Mouse (Mus musculus): ENCODE results near the gene Prx.

The Prx gene

DNA sequence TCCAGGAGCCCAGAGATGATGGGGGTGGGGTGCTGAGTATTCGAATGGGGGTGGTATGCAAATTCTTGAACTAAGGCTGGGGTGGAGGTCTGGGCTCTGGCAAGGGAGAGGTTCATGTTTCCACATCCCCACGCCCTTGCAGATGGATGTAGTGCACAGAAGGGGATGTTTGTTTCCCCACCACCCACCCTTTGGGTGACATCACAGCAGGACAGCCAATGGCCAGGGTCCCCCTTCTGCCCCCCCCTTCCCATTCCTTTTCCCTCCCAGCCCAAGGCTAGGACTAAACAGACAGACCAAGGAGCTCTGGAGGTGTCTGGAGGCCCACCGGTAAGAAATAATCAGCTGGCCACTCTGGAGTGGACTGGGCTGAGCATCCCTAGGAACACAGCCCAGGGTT lies at the start of gene Prx:
Prx (plus strand) TSS at position 289 of the 400 bp plus-strand sequence.
- DNase-seq (ENCODE audit: low spot score): no peak

DNA sequence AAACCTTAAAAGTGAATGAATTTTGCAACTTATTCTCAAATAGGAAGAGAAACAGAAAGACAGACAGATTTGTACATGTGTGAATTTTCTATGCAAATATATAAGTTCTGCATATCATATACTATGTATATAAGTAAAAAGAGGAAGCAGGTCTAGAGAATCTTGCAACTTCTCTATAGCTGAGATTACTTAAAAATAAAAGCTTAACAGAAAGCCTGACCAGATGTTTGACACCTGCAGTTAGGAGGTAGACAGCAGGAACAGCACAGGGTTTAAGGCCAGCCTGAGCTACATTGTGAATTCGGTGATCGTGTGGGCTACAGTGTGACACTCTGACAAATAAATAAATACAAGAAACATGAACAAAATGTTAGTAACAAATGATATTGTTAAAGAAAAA lies 47.8 kb upstream of the Prx start:
- DNase-seq (ENCODE audit: low spot score): no peak

DNA sequence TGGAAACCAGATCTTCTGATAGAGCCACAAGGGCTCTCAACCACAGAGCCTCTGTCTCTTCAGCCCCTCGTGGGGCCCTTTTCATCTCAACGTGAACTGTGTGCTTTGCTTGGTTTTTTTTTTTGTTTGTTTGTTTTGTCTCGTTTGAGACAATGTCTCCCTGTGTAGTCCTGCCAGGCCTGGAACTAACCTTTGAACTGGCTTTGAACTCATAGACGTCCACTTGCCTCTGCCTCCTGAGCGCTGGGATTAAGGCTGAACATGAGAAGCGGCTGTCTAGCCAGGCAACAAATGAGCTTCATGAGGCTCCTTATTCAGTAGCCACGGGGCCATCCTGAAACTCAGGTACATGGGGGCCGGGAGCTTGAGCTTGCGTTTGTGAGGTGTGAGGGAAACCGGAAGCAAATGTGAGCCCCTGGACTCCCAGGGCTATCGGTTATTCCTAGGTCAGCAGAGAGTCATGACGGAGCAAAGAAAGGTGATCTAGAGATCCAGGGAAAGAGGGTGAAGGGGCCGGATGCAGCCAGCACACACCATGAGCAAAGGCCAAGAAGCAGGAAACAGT lies 46.8 kb upstream of the Prx start:
- no peak for DNase-seq (ENCODE audit: low spot score)

DNA sequence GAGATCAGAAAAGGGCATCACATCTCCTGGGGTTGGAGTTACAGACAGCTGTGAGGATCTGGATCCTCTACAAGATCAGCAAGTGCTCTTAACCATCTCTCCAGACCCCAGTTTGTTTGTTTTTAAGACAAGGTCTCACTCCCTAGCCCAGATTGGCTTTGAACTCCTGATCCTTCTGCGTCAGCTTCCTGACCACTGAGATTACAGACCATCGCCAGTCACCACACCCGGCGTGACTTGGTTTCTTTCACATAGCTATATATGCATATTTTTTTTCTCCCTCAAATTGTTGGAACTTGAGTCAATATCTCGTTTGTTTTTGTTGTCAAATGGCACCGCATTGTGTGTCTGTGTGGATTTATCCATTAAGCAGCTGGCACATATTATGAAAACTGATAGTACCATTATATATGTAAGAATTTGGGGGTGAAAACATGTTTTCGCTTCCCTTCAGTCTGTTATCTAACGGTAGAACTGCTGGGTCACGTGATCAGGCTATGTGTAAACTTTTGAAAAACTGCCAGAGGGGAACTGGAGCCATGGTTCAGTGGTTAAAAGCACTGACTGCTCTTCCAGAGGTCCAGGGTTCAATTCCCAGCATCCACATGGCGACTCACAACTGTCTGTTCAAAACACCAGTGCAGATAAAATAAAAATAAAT lies 44.5 kb upstream of the Prx start:
- DNase-seq (ENCODE audit: low spot score): no peak

DNA sequence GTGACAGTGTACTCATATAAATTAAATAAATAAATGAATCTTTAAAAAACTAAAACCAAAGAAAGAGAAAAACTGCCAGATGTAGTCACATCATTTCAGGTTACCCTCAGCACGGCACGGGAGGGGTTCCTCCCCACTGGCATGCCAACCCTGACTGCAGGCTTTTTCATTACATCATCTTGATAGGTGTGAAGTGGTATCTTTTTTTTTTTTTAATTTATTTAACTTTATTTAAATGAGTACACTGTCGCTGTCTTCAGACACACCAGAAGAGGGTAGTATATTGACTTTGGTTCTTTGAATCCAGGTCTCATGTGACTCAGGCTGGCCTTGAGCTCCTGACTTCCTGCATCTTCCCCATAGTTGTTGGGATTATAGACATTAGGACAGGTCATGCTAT lies 43.9 kb upstream of the Prx start:
- no peak for DNase-seq (ENCODE audit: low spot score)

DNA sequence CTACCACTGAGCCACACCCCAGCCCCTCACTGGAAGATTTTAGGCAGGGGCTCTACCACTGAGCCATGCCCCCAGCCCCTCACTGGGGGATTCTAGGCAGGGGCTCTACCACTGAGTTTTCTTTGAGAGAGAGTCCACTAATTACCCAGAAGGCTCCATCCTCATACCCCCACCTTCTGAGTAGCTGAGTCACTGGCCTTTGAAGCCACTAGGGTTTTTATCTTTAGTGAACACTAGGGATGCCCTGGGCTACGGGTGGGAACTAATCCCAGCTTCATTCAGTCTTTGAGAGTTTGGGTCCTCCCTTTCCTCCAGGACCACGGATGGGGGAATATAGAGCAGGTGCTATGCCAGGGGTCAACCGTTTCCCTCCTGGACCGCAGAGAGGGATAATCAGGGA lies 40.5 kb upstream of the Prx start:
- no peak for DNase-seq (ENCODE audit: low spot score)

DNA sequence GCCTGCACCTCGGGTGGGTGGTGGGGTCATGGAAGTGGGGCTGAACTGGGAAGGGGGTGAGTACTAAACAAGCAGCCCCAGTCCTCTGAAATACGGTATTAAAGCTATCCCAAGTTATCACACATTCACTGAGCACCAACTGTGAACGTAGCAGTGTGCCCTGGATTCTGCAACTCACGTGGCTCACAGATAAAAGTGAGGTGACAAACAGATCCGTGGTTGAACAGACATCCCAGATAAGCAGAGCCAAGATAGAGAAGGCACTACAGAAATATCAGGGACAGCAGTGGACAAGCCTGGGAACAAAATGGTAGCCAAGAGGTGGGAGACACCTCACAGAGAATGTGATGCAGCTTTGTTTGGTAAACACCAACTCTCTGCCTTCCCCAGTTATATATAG lies 39.5 kb upstream of the Prx start:
- DNase-seq (ENCODE audit: low spot score): no peak

DNA sequence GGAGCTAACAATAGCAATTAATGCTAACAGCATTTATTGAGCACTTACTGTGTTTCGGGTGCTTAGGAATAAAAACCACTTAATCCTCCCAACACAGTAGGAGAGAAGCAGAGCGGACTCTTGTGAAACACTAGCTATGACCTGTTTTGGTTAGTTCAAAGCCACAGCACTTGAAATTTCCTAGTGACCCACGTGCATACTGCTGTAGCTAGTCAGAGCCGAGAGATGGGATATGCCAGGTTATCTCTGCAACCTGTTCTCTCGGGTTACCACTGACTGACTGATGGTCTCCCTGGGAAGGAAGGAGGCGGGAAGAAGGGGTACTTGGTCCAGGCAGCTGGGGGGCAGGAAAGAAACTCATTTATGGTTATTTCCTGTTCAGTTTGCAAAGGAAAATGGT lies 38.6 kb upstream of the Prx start:
- DNase-seq (ENCODE audit: low spot score): no peak

DNA sequence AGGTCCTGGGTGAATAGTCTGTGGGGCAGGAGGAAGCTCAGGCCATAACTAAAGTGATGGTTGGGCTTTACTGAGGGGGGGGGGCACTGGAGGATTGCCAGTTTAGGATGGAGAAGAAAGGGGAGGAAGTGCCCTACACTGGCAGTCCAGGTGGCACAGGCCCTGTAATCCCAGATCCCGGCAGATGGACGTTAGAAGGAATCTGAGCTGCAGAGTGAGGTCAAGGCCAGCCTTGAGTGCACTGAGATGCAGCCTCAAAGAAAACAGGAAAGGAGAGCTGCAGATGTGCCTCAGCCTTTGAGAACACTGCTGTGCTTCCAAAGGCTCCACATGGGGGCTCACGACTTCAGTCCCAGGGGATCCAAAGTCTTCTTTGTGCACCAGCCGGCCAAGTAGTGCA lies 31.5 kb upstream of the Prx start:
- DNase-seq (ENCODE audit: low spot score): no peak

DNA sequence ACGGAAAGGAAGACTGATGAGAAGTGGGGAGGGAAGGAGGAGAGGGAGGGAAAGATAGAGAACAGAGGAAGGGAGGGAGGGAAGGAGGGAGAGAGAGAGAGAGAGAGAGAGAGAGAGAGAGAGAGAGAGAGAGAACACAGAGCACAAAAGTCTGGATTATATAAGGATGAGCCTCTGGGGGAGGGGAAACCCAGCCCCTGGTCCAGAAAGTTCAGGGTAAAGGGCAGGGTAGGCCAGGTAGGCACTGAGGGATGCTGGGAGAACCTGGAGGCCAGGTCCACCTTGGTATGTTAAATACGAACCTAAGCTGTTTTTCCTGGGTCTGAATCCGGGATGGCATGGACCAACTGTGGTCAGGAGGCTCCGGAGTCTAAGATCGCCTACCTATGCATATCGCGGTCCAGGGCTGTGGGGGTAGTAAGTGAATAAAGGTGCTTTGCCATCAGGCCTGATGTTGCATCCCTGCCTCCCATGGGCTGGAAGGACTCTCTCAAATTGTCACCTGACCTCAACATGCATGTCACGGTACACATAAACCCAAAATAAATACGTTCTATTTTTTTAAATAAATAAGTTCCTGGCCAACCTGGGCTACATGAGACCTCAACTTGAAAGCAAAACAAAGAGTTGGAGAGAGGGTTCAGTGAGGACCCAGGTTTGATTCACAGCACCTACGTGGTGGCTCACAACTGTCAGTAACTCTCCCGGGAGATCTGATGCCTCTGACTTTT lies 27.6 kb upstream of the Prx start:
- no peak for DNase-seq (ENCODE audit: low spot score)

DNA sequence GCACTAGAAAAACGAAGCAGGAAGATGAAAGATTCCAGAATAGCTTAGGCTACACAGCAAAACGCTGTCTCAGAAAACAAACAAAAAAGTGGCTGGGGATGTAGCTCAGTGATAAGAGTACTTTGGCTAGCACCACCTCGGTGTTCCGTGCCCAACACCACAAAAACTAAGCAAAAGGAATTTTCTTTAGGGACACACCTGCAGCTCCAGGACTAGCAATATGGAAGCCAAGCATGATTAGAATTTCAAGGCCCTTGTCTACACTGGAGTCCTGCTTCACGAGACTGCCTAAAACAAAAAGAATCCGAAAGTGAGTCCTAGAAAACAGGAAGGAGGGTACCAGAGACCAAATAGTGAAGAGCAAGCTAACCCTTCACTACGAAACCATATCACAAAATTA lies 26.5 kb upstream of the Prx start:
- DNase-seq (ENCODE audit: low spot score): no peak

DNA sequence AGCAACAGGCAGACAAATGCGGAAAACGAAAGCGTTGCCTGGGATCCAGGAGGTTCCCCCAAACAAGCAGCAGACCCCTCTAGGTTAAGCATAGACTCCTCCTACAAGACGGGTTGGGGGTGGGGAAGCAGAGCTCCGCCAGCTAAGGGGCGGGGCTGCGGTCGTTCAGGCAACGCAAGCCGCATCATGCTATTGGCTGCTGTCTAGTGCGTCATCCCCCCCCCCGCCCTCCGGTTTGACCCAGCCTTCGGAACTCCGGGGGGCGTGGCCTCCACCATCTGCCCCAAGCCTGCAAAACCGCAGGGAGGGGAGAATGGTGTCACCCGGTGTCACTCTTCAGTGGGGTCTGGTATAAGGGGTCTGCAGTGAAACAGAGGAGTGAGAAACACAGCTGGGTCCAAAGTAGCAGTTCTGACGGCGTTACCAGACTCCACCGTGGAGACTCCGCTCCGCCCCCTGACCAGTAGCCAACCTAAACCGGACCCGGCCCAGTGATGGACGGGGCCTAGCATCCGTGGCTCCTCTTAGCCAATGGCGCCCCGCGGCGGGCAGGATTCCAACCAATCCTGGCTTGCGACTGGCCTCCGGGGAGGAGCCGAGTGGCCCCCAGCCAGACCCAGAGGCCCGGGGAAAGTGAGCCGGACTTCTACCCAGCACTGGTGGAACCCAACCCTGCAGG lies 25.8 kb upstream of the Prx start, which contains the start of gene Sertad3:
Sertad3 (plus strand) TSS at position 613 of the 679 bp plus-strand sequence.
- DNase-seq (ENCODE audit: low spot score): peak; percentile 100

DNA sequence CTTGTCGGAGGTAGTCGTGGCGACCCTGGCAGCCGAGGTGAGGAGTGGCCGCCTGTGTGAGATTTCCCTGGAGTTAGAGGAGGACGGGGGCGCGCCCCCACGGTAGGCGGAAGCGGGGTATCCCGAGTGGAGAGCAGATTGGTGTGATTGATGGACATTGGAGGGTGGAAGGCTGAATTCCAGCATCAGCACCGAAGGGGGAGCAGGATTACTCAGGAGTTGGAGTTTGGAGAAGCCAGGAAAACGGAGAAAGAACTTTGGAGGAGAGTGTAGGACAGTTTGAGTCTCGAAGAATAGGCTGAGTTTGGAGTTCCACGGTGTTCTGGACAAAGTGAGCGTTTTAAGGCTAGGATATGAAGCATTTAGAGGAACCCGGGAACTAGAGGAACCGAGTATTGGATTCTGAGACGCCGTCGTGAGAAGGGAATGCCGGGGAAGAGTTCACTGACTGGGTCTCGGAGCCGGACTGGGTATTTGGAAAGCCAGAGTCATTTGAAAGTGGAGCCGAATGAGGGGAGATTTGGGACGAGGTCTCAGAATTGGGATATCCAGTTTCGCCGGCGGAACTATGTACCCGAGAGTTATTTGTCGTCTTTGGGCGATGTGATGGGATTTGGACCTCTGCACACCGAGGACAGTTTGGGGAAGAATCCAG lies 25.2 kb upstream of the Prx start:
- no peak for DNase-seq (ENCODE audit: low spot score)

DNA sequence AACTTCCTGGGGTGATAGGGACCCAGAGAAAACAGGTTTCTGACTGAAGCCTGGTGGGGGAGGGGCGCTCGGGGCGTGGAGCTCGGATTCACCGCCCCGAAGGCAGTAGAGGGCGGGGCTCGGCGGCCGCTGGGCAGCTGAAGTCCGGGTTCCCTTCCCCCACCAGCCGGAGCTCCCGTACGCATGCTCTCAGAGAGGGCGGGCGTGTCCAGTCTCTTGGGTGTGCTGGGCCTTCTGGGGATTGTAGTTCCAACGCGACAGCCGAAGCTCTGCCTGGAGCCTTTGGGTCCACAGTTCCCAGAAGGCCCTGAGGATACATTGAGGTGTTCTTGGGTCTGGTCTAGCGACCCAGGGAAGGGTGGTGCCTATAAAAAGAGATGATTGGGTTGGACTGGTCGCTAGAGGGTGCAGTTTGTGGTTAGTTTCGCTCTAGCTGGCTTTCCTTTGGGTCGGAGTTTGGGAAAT lies 24.6 kb upstream of the Prx start:
- DNase-seq (ENCODE audit: low spot score): peak; percentile 95

DNA sequence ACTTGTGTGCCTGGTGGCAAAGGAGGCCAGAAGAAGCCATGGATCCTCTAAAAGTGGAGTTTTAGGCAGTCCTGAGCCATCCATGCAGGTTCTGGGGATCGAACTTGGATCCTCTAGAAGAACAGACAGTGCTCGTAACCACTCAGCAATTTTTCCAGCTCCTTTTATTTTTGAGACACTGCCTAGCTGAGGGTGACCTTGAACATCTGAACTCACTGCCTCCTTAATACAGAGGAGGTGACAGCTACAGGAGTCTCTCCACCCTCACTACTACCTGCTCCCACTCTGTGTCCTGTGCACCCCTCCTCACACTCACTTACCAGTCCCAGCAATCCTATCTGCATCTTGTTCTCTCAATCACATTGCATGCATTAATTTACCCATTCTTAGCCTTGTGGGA lies 23.5 kb upstream of the Prx start:
- DNase-seq (ENCODE audit: low spot score): no peak

DNA sequence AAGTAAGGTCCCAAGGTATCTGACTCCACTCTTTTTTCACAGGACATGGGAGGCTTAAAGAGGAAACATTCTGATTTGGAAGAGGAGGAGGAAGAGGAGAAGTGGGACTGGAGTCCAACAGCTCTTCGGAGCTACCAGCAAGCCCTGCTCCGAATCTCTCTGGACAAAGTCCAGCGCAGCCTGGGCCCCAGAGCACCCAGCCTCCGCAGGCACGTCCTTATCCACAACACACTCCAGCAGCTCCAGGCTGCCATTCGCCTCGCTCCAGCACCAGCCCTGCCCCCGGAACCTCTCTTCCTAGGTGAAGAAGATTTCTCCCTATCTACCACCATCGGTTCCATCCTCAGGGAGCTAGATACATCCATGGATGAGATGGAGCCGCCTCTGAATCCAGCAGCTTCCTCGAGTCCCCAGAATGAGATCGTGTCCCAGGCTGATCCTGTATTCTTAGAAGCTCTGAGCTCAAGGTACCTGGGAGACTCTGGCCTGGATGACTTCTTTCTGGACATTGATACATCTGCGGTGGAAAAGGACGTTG lies 23.0 kb upstream of the Prx start:
- no peak for DNase-seq (ENCODE audit: low spot score)

DNA sequence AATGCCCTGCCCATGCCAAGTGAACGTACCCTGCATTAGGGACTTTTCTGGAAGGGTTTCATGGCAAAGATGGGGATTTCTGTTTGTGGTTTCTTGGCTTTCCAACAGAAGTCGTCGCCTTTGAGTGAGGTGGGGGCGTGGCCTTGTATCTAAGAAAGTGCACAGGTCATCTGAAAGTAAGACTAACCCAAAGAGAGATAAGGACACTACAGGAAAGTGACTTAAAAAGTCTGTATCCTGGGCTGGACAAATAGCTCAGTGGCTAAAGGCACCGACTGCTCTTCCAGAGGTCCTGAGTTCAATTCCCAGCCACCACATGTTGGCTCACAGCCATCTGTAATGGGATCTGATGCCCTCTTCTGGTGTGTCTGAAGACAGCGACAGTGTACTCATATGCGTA lies 20.6 kb upstream of the Prx start:
- DNase-seq (ENCODE audit: low spot score): no peak

DNA sequence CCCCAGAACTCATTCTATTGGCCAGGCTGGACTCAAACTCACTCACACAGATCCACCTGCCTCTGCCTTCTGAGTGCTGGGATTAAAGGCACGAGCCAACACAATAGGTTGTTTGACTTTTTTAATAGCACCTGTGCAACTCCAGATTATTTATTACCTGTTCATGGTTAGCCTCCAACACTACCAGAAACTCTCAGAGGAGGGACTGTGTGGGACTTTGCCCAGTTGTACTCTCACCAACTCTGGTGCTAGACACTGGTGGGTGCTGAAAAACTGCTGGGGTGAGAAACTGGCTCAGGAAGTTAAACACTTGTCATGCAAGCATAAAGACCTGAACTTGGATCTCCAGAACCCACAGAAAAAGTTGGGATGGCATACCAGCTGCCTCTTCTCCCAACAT lies 19.4 kb upstream of the Prx start:
- DNase-seq (ENCODE audit: low spot score): no peak

DNA sequence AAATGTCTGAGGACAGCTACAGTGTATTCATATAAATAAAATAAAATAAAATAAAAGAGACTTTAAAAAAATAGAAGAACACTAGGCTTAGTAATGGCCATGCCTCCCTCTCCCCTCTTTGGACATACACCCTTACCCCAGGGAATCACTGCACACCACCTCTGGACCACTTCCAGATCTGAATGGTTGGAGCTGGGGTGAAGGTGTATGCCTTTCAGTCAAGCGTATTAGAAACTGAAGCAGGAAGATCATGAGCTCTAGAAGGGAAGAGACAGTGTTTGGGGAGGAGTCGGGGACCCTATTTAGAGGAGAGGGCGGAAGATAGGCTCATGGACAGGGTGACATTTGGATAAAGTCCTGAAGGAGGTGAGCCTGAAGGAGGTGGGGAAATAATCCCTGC lies 18.6 kb upstream of the Prx start:
- DNase-seq (ENCODE audit: low spot score): no peak

DNA sequence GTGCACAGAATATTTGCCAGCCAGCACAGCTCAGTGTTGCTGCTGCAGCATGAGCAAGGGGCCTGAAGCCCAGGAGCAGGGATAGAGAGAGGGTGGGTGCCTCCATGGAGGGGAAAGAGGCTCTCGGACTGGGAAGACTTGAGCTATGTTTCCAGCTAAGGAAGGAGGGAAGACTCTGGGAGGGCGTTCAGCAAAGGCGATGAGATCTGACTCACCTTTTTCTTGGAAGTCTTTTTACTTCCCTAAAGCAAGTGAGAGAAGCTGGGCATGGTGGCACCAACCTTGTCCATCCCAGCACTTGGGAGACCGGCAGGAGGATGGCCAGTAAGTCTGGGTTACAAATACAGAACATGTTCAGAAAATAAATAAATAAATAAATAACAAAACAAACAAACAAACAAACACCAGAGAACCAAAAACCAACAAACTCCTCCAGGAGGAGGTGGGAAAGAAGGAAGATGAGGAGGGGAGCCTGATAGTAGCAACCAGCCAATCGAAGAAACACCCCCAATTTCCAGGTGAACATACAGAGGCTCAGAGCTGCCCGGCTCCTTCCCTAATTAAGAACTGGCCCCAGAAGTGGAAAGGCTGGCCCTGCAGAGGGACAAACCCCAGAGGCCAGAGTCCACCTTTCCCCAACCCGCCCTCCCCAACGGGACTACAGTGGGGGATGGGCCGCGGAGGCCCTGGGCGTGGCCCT lies 18.0 kb upstream of the Prx start:
- no peak for DNase-seq (ENCODE audit: low spot score)

DNA sequence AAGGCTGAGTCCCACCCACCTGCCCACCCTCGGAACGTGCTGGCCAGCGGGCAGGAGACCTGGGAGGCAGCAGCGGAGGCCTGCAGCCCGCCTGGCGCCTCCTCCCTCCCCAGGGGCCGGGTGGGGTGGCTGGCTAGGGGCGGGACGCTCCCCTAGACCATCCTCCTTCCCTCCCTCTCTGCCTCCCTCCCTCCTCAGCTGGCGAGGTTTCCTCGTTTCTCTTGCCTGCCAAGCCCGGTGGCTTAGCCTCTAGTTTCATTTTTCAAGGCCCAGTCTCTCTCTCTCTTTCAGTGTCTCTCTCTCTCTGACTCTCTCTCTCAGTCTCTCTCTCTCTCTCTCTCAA lies 17.5 kb upstream of the Prx start:
- peak; percentile 83 for DNase-seq (ENCODE audit: low spot score)

DNA sequence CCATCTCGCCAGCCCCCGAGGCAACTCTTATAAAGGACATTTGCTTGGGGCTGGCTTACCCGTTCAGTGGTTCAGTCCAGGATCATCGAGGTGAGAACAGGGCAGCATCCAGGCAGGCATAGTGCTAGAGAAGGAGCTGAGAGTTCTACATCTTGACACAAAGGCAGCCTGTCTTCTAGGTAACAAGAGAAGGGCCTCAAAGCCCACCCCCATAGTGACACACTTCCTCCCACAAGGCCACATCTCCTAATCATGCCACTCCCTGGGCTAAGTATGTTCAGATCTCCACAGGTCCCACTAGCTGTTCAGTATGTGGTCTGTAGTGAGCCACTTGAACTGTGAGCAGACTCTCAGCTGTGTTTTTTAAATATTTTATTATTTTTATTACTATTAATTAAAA lies 15.3 kb upstream of the Prx start:
- DNase-seq (ENCODE audit: low spot score): no peak

Data from ovary, postnatal 14 days (tissue).